Mouse (Mus musculus): ENCODE results near the gene Tbx6.

Tbx6 gene

DNA sequence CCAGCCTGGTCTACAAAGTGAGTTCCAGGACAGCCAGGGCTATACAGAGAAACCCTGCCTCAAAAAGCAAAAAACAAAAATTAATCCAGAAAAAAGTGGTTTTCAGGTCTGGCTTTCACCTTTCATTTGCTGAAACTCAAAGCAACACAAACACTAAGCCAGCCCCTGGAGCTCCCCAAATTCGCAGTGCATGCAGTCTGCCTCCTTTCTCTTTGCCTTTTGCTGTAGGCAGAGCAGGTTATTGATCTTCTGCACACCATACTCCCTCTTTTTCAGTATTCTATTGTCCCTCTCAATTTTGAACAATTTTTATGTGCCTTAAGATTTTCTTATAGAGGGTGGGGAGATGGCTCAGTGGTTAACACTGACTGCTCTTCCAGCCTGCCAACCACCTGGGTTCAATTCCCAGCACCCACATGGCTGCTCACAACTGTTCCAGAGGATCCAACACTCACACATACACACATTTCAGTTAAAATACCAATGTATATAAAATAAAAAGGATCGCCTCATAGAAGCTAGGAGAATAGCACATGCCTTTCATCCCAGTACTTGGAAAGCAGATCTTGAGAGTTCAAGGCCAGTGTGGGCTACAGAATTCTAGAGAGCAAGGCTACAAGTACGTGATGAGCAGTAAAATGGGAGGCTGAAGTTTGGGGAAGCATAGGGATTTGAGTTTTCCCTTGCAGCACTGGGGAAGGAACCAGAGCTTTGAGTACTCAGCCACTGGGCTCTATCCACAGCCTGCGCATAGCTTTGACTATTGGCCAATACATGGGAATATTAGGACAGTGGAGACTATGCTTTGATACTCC lies 12.4 kb downstream of the Tbx6 start:
- CTCF ChIA-PET = interaction anchor here (0.9 to 1.0 kb wide), 2 partner anchors 14 to 88 kb away, joined by 3 to 4 read pairs; no protein-coding TSS in a partner anchor

DNA sequence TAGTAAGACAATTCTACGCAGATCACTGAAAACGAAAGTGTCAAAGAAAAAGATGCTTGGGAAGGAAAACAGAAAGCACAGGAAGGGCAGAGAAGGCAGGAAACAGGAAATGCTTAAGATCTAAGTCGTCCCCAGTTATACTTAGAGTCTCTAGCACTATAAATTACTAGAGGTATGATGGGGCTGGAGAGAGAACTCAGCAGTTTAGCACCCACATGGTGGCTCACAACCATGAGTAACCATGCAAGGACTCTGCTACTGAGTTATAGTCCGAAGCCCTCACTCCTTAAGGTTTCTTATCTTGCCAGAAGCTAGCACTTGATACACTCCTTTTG lies 13.0 kb downstream of the Tbx6 start:
- CTCF ChIA-PET = no interaction called here

DNA sequence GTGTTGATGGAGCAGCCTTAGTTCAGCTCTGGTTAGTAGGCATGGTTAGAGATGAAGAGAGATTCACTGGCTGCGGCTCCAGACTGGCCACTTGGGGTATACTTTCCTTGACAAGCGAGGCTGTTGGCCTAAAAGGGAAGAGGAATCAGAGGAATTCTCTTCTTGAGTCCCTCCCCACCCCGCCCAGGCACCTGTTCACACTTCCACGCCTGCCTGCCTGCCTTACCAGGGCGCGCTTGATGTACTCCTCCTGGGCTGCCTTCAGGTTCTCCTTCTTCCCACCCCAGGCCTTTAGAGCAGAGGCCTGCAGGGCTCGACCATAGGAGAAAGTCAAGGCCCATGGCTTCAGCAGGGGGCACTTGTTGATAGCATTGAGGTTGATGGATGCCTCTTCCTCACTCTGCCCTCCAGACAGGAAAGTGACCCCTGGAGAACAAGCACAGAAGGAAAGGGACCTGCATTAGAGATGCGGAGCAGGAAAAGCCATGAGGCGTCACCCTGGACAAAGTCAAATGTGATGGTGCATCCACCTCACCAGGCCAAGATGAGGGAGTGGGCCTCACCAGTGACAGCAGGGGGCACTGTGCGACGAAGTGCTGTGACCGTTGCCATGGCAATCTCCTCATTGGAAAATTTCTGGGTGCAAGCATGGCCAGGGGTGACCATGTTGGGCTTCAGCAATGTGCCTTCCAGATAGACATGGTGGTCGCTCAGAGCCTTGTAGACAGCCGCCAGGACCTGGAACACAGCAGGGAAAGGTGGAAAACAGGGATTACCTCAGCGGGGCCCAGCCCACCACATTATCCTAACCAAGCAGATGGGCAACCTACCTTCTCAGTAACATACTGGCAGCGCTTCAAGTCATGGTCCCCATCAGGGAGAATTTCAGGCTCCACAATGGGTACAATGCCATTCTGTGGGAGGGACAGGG lies 14.4 kb downstream of the Tbx6 start:
- CTCF ChIA-PET = no interaction called here

DNA sequence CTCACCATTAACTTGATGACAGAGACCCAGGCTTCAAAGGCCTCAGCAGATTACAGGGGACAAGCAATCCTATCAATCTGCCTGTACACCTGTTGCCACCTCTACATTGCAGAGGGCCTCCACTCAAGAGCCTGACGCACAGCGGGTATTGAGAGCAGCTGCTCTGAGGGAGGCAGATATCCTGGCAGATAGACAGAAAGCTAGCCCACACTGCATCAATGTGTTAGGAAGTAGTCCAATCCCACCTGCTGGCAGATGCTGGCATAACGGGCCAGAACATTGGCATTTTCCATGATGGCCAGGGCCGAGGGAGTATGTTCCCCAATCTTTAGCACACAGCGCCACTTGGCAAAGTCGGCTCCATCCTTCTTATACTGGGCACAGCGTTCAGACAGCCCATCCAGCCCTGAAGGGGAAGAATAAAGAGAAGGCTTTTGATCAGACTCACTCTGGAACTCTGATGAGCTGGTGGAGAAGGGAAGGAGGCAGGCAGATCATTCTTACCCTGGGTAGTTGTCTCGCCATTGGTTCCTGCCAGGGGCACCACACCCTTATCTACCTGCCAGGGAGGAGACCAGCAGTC lies 15.2 kb downstream of the Tbx6 start:
- CTCF ChIA-PET = interaction anchor here (0.6 kb wide), 1 partner anchor 103 kb away, joined by 6 read pairs; no protein-coding TSS in a partner anchor

DNA sequence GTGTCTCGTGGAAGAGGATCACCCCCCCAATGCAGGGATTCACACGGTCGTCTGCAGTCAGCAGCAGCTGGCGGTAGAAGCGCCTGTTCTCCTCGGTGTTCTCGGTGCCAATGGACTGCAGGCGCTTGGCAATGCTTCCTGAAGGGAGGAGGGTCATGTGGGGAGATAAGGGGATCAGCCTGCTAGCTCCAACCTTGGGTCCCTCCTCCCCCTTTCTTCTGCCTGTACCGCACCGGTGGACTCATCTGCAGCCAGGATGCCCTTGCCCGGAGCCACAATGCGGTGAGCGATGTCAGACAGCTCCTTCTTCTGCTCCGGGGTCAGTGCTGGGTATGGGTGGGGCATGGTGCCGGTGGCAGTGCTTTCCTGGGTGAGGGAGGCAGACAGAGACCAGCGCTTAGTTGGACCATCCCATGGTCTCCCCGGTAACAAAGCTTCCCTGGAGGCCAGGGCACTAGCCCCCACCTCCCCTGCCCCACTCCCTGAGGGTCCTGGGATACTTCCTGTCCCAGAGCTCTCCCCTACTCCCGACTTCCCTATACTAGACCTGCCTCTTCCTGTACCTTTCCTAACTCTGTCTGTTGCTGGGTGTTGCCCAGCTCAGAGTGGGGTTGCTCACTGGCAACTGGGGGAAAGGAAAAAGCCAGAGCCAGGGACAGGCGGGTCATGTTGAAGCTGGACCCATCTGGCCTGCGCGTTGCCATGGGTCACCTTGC lies 16.3 kb downstream of the Tbx6 start, which contains the start of gene Fam57b:
Gene Fam57b (plus strand): TSS at position 258 of the 716 bp plus-strand sequence.
- CTCF ChIA-PET = interaction anchor here (1.1 to 1.3 kb wide), 2 partner anchors 13 to 46 kb away, joined by 3 to 5 read pairs; no protein-coding TSS in a partner anchor

DNA sequence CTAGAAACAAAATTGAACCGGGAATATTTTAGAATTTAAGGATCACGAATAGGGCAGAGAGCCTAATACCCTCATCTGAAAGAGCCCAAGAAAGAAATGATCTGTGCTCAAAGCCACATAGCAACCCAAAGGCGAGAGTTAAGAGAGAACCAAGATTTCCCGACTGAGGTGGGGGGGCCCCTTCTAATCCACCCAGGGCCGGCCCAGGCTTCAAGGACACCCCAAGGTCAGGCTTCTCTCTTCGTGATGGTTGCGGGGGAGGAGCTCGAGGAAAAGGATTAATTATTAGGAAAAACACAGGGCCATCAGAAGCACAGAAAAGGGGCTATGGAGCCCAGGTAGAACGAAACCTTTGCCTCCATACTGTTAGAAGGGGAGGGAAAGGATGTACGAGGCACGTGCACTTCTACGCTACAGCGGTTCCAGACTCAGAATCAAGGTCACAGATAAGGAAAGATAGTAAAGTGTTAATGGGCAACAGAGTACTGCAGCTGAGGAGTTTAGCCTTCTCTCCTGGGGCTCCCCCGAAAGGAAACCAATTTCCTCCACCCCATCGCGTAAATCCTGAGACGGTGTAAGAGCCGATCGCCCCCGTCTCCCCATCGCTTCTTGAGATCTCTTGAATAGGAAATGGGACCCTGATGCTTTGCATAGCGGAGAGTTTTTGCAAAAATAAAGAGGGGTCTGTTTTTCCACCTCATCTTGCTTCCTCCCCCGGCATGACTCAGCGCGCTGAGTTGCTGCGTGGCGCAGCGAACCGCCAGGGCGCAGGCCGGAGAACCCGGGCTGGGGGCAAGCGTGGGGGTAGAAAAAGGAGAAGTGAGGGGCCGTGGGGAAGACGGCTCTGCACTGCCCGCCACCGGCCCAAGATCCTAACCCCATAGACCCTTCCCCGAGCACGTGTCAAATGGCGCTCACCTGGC lies 17.1 kb downstream of the Tbx6 start:
- CTCF ChIA-PET = interaction anchor here (0.6 to 1.3 kb wide), 3 partner anchors 12 to 47 kb away, joined by 3 to 5 read pairs (median 4); no protein-coding TSS in a partner anchor

DNA sequence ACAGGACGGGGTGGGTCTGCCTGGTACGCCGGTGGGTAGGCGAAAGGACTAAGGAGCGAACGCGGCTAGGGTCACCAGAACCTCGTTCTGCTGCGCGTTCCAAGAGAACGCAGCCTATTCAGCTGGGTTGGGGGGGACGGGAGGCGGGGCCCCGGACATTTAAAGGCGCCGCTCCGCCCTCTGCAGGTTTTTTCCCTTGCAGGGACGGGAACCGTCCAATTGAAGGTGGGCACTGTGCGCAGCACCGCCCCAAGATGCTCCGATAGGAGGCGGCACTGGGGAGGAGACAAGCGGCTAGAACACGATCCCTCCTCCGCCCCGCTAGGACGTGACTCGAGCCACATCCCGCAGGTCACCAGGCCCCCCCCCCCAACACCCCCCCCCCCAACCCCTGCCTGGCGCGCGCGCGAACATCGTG lies 17.8 kb downstream of the Tbx6 start:
- CTCF ChIA-PET = interaction anchor here (0.6 kb wide), 1 partner anchor 43 kb away, joined by 4 read pairs; no protein-coding TSS in a partner anchor

DNA sequence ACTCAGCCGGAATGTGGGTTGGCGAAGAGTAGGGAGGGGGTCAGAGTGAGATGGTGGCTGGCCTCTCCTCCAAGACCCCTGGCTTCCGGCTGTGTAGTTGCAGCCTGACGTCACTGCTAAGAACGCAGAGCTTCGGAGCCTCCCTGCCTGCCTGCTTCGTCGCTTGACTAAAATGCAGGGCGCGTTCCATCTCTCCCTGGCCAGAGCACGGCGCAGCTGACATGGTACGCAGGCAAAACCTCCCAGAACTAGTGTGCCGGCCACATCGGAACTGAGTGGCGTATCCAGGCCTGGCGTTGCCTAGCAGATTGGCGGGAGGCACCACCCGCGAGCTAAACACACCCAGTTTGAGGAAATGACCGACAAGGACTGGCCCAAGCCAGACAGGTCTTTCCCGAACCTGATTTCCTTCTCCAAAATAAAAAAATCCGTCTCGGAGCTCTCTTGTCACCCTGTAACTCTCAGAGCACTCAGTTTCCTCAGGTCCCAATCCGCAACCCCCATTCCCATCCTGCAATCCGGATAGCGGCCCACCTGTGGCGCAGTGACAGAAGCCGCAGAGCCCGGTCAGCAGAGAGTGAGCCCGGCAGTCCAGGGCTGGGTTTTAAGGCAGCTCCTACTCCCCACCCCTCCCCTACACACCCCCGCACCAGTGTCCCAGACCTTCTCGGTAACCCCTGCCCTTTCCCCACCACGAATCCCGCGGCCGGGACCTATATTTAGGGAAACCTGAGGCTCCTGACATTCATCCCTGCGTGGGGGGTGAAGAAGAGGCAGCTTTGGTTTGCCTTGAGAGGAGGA lies 18.4 kb downstream of the Tbx6 start:
- CTCF ChIA-PET = interaction anchor here (0.5 kb wide), 1 partner anchor 33 kb away, joined by 3 read pairs; no protein-coding TSS in a partner anchor

DNA sequence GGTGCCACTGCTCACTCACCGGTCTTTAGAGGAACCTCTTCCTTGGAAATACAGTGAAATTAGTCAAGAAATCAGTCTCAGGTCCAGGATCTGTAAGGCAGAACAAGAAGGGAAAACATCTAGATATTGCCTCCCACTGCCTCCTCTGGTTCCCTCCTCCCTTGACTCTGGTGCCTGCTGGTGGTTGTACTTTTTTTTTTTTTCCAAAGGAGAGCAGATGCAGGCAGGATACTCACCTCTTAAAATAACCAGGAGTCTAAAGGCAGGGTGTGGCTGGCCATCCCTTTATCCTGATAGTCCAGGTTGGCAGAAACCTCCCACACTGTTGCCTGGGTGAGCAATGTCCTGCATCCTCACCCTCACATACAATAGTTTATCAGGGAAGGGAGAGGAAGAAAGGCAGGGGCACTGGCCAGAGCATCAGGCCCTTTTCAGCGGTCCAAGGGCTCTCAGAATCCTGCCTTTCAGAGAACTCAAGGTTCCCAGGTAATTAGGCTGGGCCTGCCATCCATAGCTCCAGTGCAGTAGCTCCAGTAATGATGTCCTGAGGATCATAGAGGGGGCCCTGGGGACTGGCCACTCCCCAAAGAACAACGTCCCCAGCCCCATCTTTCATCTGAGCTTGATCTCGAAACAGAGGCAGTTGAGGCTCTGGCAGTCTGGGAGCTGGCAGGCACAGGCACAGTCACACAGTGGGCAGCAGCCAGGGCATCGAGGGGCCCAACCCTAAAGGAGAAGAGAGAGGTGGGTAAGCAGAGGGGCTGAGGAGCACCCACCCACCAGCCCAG lies 19.2 kb downstream of the Tbx6 start:
- CTCF ChIA-PET = interaction anchor here (0.5 kb wide), 1 partner anchor 33 kb away, joined by 3 read pairs; no protein-coding TSS in a partner anchor

DNA sequence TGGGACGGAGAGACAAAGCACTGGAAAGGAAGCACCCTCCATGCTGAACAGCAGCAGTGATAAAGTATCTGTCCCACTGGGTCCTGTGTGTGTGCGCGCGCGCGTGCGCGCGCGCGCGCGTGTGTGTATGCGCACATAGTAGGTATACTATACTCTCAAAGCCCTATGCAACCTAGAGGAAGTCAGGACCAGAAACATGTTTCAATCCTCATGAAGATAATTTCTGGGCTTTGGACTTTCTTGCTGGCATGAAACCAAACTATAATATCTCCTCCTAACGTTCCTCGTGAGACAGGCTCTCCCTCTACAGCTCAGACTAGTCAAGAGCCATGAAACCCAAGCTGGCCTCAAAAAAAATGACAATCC lies 19.8 kb downstream of the Tbx6 start:
- CTCF ChIA-PET = no interaction called here

DNA sequence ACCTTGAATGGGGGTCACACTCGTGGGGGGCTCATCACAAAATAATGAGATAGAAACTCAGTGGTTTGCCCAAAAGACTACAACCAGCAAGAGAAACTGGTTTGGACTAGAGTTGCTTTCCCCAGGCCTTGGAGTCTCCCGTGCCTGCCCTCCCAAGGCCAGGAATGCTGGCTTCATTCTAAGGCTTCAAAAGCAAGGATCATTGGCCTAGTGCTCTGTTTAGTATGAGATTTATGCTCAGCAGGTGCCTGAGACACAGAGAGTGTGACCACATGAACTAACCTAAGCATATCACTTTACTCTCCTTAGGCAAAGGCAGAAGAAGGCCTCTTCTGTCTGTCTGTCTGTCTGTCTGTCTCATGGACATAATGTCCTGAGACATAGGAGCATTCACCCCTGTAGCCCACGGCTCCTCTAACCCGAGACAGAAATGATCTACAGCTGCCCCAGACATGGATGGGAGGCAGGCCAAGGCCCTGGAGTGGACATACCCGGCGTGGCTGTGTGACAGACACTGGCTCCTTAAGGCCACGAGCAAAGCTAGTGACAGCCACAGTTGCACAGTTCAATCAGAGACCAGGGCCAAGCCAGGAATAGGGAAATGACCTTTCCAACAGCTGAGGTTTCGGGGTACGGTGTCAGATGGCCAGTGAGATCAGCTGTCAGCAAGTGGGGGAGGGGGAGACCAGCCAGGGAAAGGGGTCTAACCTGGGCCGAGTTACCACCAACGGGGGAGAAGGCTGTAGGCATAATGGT lies 21.0 kb downstream of the Tbx6 start:
- CTCF ChIA-PET = no interaction called here

DNA sequence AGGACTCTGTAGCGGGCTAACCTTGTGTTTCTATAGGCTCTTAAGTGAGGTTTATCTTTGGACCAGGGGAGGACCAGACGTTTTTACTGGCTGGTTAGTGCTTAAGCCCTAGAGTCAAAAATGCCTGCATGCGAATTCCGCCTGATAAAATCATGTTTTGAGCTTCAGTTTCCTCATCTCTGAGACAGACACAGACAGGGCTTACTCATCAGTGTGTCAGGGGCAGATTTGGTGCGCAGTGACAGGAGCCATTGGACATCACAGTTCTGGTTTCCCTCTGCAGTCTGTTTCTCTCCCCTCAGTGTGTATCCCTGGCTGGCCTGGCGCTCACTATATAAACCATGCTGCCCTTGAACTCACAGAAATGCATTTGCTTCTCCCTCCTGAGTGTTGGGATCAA lies 21.9 kb downstream of the Tbx6 start:
- CTCF ChIA-PET = no interaction called here

DNA sequence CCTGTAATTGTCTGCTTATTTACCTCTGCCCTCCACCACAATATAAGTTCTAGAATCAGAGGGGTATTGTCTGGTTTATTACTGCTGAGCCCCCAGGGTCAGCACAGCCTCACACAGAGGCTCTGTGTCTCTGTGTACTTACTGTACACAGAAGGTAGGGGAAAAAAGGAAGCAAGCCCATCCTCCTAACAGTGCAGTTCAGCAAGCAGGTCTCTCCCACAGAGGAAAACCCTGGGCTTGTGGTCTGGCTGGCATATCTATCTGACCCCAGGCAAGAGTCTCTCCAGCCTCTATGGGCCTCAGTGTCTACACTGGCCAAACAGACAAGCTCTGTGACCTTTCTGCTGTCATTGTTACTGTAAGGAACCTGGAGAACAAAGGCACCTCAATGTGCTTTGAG lies 22.5 kb downstream of the Tbx6 start:
- CTCF ChIA-PET = no interaction called here

DNA sequence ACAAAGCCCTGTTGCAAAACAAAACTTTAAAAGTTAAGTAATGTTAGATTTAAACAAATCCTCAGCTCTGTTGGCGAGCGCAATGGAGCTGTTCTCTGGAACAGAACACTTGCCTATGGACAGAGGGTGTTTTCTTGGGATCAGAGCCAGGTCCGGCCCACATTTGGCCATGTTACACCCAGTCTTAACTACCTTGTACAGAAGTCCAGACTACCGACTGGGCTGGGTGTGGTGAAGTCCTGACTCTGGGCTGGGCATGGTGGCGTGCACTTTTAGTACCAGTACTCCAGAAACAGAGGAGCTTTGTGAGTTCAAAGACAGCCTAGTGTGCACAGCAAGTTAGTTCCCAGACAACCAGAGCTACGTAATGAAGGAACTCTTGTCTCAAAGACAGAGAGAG lies 25.7 kb downstream of the Tbx6 start:
- CTCF ChIA-PET = no interaction called here

DNA sequence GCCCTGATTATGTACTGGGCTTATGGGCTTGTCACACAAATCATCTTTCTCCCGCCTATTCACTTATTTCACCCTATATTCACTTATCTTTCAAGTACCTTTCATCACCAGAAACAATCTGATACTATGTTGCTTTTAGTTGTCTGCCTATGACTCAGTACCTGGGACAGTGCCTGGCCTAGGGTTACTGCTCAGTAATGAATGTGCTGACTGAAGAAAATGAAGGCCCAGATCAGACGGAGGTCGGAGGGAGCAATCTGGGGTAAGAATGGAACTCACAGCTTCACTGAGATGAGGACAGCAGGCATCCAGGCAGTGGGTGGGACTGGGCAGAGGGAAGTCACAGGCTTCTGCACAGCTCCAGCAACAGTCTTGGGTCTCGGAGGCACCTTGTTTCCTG lies 26.1 kb downstream of the Tbx6 start:
- CTCF ChIA-PET = no interaction called here

DNA sequence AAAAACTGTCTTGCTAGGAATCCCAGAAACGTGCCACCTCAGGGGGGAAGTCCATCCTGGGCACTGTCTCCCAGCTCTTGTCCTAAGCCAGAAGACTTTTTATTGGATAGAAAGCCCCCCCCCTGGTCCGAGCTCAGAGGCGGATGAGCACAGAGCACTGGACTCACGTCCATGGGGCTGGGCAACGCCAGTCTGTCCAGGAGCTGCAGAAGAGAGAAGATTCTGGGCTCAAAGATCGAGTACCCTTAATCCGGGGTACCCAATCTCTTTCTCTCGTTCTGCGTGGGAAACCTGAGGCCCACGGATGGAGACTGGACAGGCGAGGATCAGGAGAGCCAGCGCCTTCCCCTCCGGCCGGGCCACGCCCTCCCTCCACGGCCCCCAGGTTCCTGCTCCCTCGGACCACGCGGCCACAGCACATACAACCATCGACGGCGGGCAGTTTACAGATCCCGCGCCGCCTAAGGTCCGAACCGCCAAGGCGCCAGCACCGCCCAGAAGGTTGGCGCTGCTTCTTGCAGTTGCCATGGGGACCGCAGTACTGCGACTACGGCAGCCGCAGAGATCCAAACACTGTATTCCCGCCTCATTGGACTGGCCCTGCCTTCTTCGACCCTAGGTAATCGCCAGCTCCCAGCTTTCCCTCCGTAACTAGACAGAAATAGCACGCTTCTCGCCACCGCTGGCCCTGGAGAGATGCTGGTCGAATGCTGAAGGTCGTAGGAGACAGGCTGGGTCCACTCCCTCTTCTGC lies 27.6 kb downstream of the Tbx6 start:
- CTCF ChIA-PET = no interaction called here

DNA sequence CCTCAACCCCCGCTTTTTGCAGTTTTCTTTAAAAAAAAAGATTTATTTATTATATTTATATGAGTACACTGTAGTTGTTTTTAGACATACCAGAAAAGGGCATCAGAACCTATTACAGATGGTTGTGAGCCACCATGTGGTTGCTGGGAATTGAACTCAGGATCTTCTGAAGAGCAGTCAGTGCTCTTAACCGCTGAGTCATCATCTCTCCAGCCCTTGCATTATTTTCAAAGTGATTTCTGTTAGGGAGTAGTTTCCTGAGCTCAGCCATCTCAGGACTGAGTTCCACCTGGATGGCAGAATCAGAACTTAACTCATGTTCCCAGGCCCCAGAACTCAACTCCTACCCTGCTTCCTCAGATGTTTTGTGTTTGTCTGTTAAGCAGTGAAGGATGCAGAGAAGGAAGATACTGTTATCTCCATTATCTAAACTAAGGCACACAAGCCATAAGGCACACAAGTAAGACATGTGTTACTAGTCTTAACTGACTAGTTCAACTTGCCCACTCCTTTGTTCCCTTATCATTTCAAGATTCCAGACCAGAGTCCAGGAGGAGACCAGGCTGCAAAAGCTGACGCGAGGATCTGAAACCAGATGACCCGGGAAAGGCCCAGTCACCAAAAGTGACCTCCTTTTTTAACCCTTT lies 28.6 kb downstream of the Tbx6 start:
- CTCF ChIA-PET = interaction anchor here (1.0 kb wide), 1 partner anchor 12 kb away, joined by 3 read pairs; the partner anchor contains the start of gene Fam57b

Data from spleen, embryonic (tissue).